Mouse (Mus musculus): ENCODE measurements around the gene Usp36. TPM values are rescaled to one million over a fixed set of nuclear protein-coding genes. Genes with fewer than 3 reads are reported as not detected.

The Usp36 gene
- 14.6 TPM for polyA plus RNA-seq (2014; fragmentation: Illumina TruSeq; extraction: RNeasy Lipid Tissue Mini Kit (QIAGEN cat#74804); ENCODE audit: low read depth, low replicate concordance)

GRCm38 (mm10) chr11:118289999-118290889 lies at the start of gene Usp36:
Gene Usp36 (minus strand): TSS chr11:118290244.

DNA sequence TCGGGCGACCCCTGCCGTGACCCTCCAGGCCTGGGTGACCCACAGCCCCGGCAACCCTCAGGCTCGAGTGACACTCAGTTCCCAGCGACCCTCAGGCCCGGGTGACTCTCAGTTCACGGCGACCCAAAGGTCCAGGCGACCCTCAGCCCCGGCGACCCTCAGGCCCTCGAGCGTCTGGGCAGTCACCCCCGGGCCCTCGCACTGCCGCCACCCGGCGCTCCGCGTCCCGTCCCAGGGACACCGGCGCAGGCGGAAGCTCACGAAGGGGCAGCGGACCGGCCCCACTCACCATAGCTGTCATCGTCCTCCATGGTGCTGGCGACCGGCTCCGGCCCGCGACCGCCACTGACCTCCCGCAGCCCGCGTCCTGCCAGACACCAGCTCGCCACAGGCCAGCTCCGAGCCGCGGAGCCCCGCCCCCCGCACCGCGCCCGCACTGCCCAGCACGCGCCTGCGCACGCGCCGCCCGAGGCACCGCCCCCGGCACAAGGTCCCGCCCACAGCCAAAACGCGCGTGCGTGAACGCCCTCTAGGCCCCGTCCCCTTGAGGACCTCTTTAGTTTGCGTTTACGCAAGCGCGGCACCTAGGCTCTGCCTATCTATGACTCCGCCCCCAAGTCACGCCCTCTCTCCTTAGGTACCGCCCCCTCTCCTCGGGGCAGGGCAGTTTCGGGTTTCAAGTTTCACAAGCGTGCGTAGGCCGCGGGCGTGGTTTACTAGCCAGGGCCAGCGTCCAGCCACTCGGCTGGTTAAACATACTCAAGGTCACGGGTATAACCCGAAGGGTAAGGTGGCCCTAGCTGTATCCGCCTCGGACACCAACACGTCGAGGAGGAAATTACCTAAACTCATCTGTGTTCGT lies 41.7 kb downstream of the Usp36 start, which contains the start of gene Cyth1:
Gene Cyth1 (minus strand): TSS at position 443 of the 862 bp plus-strand sequence.

Other genes starting within 250 kb of the Usp36 start
- 0.03 TPM for gene Dnah17, start 159.6 kb downstream of the Usp36 start, polyA plus RNA-seq (2014; fragmentation: Illumina TruSeq; extraction: RNeasy Lipid Tissue Mini Kit (QIAGEN cat#74804); ENCODE audit: low read depth, low replicate concordance)
- gene Cyth1, start 41.7 kb downstream of the Usp36 start, polyA plus RNA-seq (2014; fragmentation: Illumina TruSeq; extraction: RNeasy Lipid Tissue Mini Kit (QIAGEN cat#74804); ENCODE audit: low read depth, low replicate concordance): 49.4 TPM
- gene Cep295nl, start 52.3 kb upstream of the Usp36 start, polyA plus RNA-seq (2014; fragmentation: Illumina TruSeq; extraction: RNeasy Lipid Tissue Mini Kit (QIAGEN cat#74804); ENCODE audit: low read depth, low replicate concordance): not detected
- gene Timp2, start 65.5 kb upstream of the Usp36 start, polyA plus RNA-seq (2014; fragmentation: Illumina TruSeq; extraction: RNeasy Lipid Tissue Mini Kit (QIAGEN cat#74804); ENCODE audit: low read depth, low replicate concordance): 77.9 TPM
- 35.1 TPM for gene Lgals3bp, start 111.8 kb upstream of the Usp36 start, polyA plus RNA-seq (2014; fragmentation: Illumina TruSeq; extraction: RNeasy Lipid Tissue Mini Kit (QIAGEN cat#74804); ENCODE audit: low read depth, low replicate concordance)
- gene Cant1, start 128.8 kb upstream of the Usp36 start, polyA plus RNA-seq (2014; fragmentation: Illumina TruSeq; extraction: RNeasy Lipid Tissue Mini Kit (QIAGEN cat#74804); ENCODE audit: low read depth, low replicate concordance): 20.4 TPM
- 14.2 TPM for gene C1qtnf1, start 138.0 kb upstream of the Usp36 start, polyA plus RNA-seq (2014; fragmentation: Illumina TruSeq; extraction: RNeasy Lipid Tissue Mini Kit (QIAGEN cat#74804); ENCODE audit: low read depth, low replicate concordance)
- gene Engase, start 186.6 kb upstream of the Usp36 start, polyA plus RNA-seq (2014; fragmentation: Illumina TruSeq; extraction: RNeasy Lipid Tissue Mini Kit (QIAGEN cat#74804); ENCODE audit: low read depth, low replicate concordance): 4.7 TPM

Data from heart, adult 10 weeks (tissue).